Mouse (Mus musculus): ENCODE measurements around the gene Unc79. TPM values are rescaled to one million over a fixed set of nuclear protein-coding genes. Genes with fewer than 3 reads are reported as not detected.

The Unc79 gene
- polyA plus RNA-seq, 1 experiment from 2014 or later = 0.57 TPM

DNA sequence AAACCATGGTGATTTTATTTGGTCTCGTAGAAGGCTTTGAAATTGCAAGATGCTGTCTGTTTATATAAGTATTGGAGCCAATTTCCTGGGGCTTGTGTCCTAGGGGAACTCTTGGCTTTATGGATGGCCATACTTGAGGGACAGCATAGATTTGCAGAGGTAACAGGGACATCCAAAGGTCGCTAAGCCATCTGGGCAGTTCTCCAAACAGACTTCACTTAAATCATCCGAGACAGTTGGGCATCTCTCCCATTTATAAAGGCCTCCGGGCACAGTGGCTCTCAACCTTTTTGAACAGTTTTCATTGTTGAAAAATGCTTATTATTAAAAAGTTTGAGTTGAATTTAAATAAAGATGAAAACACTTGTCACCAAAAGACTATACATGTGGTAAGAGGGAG lies 59.8 kb downstream of the Unc79 start:
- Histone ChIP-seq H3K4me3 (replicated peaks; ENCODE audit: low read length) (no peak overlapping the region), H3K9ac (ENCODE audit: low read length) (no peak overlapping the region), H3K27me3 (ENCODE audit: control insufficient read depth, insufficient read depth, low read length) (no peaks in the 10 kb centered on the region), H3K9me3 (replicated peaks; ENCODE audit: control insufficient read depth, low read length) (no peaks in the 10 kb centered on the region), H3K4me2 (ENCODE audit: low read depth, low read length) (no peak overlapping the region), H3K36me3 (ENCODE audit: control insufficient read depth, insufficient read depth, low read length) (no peaks in the 10 kb centered on the region), H3K4me1 (ENCODE audit: control insufficient read depth, insufficient read depth, low read length) (no peaks in the 10 kb centered on the region), H3K27ac (ENCODE audit: low read length) (no peak overlapping the region)
- no peak for ATAC-seq (ENCODE audit: insufficient read depth, low FRiP score)
- 39% methylated on average over 4 of the region's 4 CpGs for WGBS

DNA sequence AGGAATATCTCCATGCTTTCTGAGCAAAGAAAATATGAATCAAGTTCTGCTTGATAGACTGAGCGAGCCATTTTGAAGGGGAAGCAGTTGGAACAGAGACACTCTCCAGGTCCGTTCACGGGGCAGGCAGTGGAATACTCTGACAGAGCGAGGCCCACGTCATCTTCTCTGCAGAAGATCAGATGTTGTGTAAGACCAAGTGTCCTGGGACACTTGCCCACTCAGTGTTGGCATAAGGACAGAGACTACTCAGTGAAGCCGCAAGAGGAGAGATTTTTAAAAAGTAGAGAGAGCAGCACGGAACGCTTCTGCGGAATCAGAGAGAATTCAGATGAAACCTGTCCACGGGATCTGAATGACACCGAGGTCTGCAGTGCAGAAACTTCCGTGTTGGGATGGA lies 69.5 kb downstream of the Unc79 start:
- 90% methylated on average over 12 of the region's 12 CpGs for WGBS
- H3K4me3 ChIP-seq (replicated peaks; ENCODE audit: low read length) = no peak overlapping the region
- no peaks in the 10 kb centered on the region for H3K27me3 ChIP-seq (ENCODE audit: control insufficient read depth, insufficient read depth, low read length)
- H3K36me3 ChIP-seq (ENCODE audit: control insufficient read depth, insufficient read depth, low read length) = no peaks in the 10 kb centered on the region
- H3K27ac ChIP-seq (ENCODE audit: low read length) = no peak overlapping the region
- no peak for ATAC-seq (ENCODE audit: insufficient read depth, low FRiP score)
- H3K9ac ChIP-seq (ENCODE audit: low read length) = no peak overlapping the region
- H3K4me1 ChIP-seq (ENCODE audit: control insufficient read depth, insufficient read depth, low read length) = no peaks in the 10 kb centered on the region
- H3K9me3 ChIP-seq (replicated peaks; ENCODE audit: control insufficient read depth, low read length) = no peaks in the 10 kb centered on the region
- H3K4me2 ChIP-seq (ENCODE audit: low read depth, low read length) = no peak overlapping the region

DNA sequence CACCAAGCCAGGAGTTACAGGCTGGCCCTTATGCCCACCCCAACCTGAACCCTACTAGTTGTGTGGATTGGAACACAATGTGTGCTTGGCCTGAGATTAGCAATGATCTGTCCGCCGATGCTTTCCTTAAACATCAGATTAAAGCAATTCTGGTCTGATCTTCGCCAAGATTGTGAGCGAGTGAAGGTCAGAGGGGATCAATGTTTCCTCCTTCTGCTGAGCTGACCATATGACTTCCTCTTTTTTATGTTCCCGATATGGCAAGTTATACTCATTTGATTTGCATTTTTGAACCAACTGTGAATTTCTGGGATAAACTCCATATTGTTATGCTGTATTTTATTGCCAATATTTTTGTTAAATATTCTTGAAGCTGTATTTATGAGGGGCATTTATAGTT lies 88.0 kb downstream of the Unc79 start:
- Histone ChIP-seq H3K9ac (ENCODE audit: low read length) (no peak overlapping the region), H3K9me3 (replicated peaks; ENCODE audit: control insufficient read depth, low read length) (no peaks in the 10 kb centered on the region), H3K4me3 (replicated peaks; ENCODE audit: low read length) (no peak overlapping the region), H3K27me3 (ENCODE audit: control insufficient read depth, insufficient read depth, low read length) (no peaks in the 10 kb centered on the region), H3K36me3 (ENCODE audit: control insufficient read depth, insufficient read depth, low read length) (no peaks in the 10 kb centered on the region), H3K4me1 (ENCODE audit: control insufficient read depth, insufficient read depth, low read length) (no peaks in the 10 kb centered on the region), H3K4me2 (ENCODE audit: low read depth, low read length) (no peak overlapping the region), H3K27ac (ENCODE audit: low read length) (no peak overlapping the region)
- WGBS = 65% methylated on average over 5 of the region's 5 CpGs
- no peak for ATAC-seq (ENCODE audit: insufficient read depth, low FRiP score)

DNA sequence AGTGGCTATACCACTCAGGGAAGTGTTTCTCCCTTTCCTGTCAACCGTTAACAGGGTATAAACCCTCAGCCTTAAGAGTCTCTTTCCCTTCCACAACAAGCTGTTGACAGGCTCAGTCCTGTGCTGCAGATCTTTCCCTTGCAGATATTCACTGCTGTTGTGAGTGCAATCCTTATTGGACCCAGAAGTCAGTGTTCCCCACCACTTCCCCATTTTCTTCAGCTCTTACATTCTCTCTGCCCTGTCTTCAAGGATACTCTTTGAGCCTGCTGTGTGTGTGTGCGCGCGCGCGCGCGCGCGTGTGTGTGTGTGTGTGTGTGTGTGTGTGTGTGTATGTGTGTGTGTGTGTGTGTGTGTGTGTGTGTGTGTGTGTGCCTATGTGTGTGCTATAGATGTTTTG lies 90.7 kb downstream of the Unc79 start:
- Histone ChIP-seq H3K9me3 (replicated peaks; ENCODE audit: control insufficient read depth, low read length) (0 out of 2 replicates have a peak, but pooled peaks cover 4% of the 10 kb centered on the region), H3K4me2 (ENCODE audit: low read depth, low read length) (no peak overlapping the region), H3K27me3 (ENCODE audit: control insufficient read depth, insufficient read depth, low read length) (no peaks in the 10 kb centered on the region), H3K9ac (ENCODE audit: low read length) (no peak overlapping the region), H3K27ac (ENCODE audit: low read length) (no peak overlapping the region), H3K4me1 (ENCODE audit: control insufficient read depth, insufficient read depth, low read length) (no peaks in the 10 kb centered on the region), H3K4me3 (replicated peaks; ENCODE audit: low read length) (no peak overlapping the region), H3K36me3 (ENCODE audit: control insufficient read depth, insufficient read depth, low read length) (no peaks in the 10 kb centered on the region)
- WGBS = 65% methylated on average over 10 of the region's 10 CpGs
- no peak for ATAC-seq (ENCODE audit: insufficient read depth, low FRiP score)

DNA sequence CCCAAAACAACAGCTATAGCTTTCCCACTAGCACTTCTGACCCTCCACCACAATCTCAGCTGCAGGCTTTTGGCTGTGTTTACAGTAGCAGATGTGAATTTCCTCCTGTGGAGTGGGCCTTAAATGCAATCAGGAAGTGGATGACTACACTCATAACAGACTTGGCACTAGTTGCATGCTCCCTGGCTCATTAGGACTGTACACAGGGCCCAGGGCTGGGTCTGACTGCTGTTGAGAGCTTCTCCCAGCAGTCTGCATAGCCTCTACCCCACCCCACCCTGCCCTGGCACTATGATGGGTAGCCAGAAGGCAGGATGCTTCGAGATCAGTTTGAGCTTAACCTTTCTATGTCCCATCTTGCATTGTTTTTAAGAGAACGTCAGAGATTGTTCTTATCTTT lies 91.5 kb downstream of the Unc79 start:
- Histone ChIP-seq H3K27ac (ENCODE audit: low read length) (no peak overlapping the region), H3K9ac (ENCODE audit: low read length) (no peak overlapping the region), H3K9me3 (replicated peaks; ENCODE audit: control insufficient read depth, low read length) (0 out of 2 replicates have a peak, but pooled peaks cover 4% of the 10 kb centered on the region), H3K4me3 (replicated peaks; ENCODE audit: low read length) (no peak overlapping the region), H3K4me1 (ENCODE audit: control insufficient read depth, insufficient read depth, low read length) (no peaks in the 10 kb centered on the region), H3K4me2 (ENCODE audit: low read depth, low read length) (no peak overlapping the region), H3K36me3 (ENCODE audit: control insufficient read depth, insufficient read depth, low read length) (no peaks in the 10 kb centered on the region), H3K27me3 (ENCODE audit: control insufficient read depth, insufficient read depth, low read length) (no peaks in the 10 kb centered on the region)
- WGBS = 64% methylated on average over 2 of the region's 2 CpGs
- ATAC-seq (ENCODE audit: insufficient read depth, low FRiP score) = no peak

DNA sequence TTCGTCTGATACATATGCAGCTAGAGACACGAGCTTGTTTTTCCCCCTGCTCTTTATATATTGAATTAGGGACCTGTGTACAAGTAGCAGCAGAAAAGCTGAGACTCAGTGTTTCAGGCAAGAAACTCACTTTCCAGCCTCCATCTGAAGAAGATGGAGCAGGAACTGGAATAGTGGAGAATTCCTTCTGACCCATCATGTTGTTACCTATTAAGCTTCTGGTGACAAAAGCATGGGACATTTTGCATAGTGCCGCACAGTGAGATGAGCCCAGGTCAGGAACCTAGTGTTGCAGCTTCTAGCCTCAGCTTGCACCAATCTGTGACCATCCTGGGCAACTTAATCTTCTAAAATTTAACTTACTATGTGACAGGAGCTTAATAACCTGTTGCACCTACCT lies 92.7 kb downstream of the Unc79 start:
- Histone ChIP-seq H3K9ac (ENCODE audit: low read length) (no peak overlapping the region), H3K4me1 (ENCODE audit: control insufficient read depth, insufficient read depth, low read length) (no peaks in the 10 kb centered on the region), H3K9me3 (replicated peaks; ENCODE audit: control insufficient read depth, low read length) (0 out of 2 replicates have a peak, but pooled peaks cover 4% of the 10 kb centered on the region), H3K4me2 (ENCODE audit: low read depth, low read length) (no peak overlapping the region), H3K36me3 (ENCODE audit: control insufficient read depth, insufficient read depth, low read length) (no peaks in the 10 kb centered on the region), H3K27me3 (ENCODE audit: control insufficient read depth, insufficient read depth, low read length) (no peaks in the 10 kb centered on the region), H3K4me3 (replicated peaks; ENCODE audit: low read length) (no peak overlapping the region), H3K27ac (ENCODE audit: low read length) (no peak overlapping the region)
- 83% methylated on average over 3 of the region's 3 CpGs for WGBS
- ATAC-seq (ENCODE audit: insufficient read depth, low FRiP score) = no peak

DNA sequence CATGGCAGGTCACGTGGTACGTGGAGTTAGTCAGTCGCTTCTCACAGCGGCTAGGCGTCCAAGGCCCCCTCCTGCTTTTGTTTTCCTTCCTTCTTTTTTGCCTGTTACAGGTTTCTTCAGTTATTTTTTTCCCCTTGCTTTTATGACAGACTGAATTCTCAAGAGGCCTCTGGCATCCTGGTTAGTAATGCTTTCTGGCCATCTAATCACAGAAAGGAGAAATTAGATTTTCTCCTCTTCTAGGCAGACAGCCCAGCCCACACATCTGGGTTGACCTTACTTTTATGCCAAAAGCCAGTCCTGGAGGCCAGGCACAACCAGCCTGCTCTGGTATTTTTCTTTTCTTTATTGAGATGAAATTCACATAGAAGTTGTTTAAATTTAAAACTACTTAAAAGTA lies 94.1 kb downstream of the Unc79 start:
- H3K9me3 ChIP-seq (replicated peaks; ENCODE audit: control insufficient read depth, low read length) = 0 out of 2 replicates have a peak, but pooled peaks cover 4% of the 10 kb centered on the region
- no peaks in the 10 kb centered on the region for H3K27me3 ChIP-seq (ENCODE audit: control insufficient read depth, insufficient read depth, low read length)
- no peak overlapping the region for H3K27ac ChIP-seq (ENCODE audit: low read length)
- no peak for ATAC-seq (ENCODE audit: insufficient read depth, low FRiP score)
- H3K4me3 ChIP-seq (replicated peaks; ENCODE audit: low read length) = no peak overlapping the region
- H3K4me2 ChIP-seq (ENCODE audit: low read depth, low read length) = no peak overlapping the region
- WGBS = 97% methylated on average over 5 of the region's 5 CpGs
- H3K4me1 ChIP-seq (ENCODE audit: control insufficient read depth, insufficient read depth, low read length) = no peaks in the 10 kb centered on the region
- no peaks in the 10 kb centered on the region for H3K36me3 ChIP-seq (ENCODE audit: control insufficient read depth, insufficient read depth, low read length)
- H3K9ac ChIP-seq (ENCODE audit: low read length) = no peak overlapping the region

DNA sequence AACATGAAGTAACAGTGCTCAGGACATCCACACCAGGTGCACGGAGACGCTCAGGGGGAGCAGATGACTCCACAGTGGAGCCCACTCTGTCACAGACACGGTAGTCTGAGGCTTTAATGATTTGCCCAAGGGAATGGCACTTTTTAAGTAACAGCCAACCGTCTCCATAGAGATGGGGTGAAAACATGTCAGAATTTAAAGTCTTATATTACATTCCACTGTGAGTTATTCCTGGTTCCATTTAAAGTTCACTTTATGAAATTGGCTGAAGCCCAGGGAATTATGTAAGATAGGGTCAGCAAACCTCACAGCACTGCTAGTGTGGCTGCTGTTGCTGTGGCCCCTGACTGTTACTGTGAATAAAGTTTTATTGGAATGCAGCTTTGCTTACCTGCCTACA lies 95.8 kb downstream of the Unc79 start:
- H3K9ac ChIP-seq (ENCODE audit: low read length) = no peak overlapping the region
- no peak for ATAC-seq (ENCODE audit: insufficient read depth, low FRiP score)
- 50% methylated on average over 4 of the region's 4 CpGs for WGBS

DNA sequence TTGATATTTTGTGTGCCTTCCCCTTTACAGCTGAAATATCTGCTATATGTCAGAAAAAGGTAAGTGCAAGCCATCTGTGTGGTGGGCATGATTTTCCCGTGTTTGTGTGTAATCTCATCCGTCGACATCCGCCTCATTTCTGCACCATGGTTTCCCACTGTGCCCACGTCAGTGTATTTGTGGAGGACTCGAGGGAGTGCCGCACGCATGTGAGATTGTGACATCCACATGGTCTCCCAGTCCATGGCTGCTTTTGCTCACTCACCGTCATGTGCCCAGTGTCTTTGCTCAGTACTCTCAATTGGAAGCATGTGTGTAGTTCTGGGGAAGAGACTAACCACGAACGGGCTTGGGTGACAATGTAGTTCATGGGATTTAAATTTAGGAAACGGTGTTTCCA lies 101.2 kb downstream of the Unc79 start:
- H3K9ac ChIP-seq (ENCODE audit: low read length) = no peak overlapping the region
- 87% methylated on average over 12 of the region's 12 CpGs for WGBS
- H3K27ac ChIP-seq (ENCODE audit: low read length) = no peak overlapping the region
- no peaks in the 10 kb centered on the region for H3K9me3 ChIP-seq (replicated peaks; ENCODE audit: control insufficient read depth, low read length)
- H3K27me3 ChIP-seq (ENCODE audit: control insufficient read depth, insufficient read depth, low read length) = no peaks in the 10 kb centered on the region
- no peaks in the 10 kb centered on the region for H3K4me1 ChIP-seq (ENCODE audit: control insufficient read depth, insufficient read depth, low read length)
- H3K4me2 ChIP-seq (ENCODE audit: low read depth, low read length) = no peak overlapping the region
- no peaks in the 10 kb centered on the region for H3K36me3 ChIP-seq (ENCODE audit: control insufficient read depth, insufficient read depth, low read length)
- no peak for ATAC-seq (ENCODE audit: insufficient read depth, low FRiP score)
- H3K4me3 ChIP-seq (replicated peaks; ENCODE audit: low read length) = no peak overlapping the region

More for the DNA sequence above, 95.8 kb downstream of the Unc79 start:
- Histone ChIP-seq H3K27me3 (ENCODE audit: control insufficient read depth, insufficient read depth, low read length) (no peaks in the 10 kb centered on the region), H3K4me3 (replicated peaks; ENCODE audit: low read length) (no peak overlapping the region), H3K36me3 (ENCODE audit: control insufficient read depth, insufficient read depth, low read length) (no peaks in the 10 kb centered on the region), H3K9me3 (replicated peaks; ENCODE audit: control insufficient read depth, low read length) (0 out of 2 replicates have a peak, but pooled peaks cover 4% of the 10 kb centered on the region), H3K4me1 (ENCODE audit: control insufficient read depth, insufficient read depth, low read length) (no peaks in the 10 kb centered on the region), H3K27ac (ENCODE audit: low read length) (no peak overlapping the region), H3K4me2 (ENCODE audit: low read depth, low read length) (no peak overlapping the region)
